Mouse (Mus musculus) MEL (cell line): ENCODE measurements around the gene Thrsp. TPM values are rescaled to one million over a fixed set of nuclear protein-coding genes. Genes with fewer than 3 reads are reported as not detected.

ENCODE experiments used
- DNase-seq: peaks from one replicate; pipeline ENCODE4 v3.0.0; 2011; ENCODE audit warnings: low read depth, low spot score
- H3K27ac ChIP-seq: 2 replicates; pipeline ENCODE4 v1.5.1; 2012; ENCODE audit warnings: low read depth, mild to moderate bottlenecking, control low read depth, low read length, moderate library complexity; ENCODE audit not compliant: control insufficient read depth
- H3K27me3 ChIP-seq, 2 experiments: fragments of 150-350 bp in 1 of 2; sonication (generic) in 1 of 2; 2 replicates each; pipeline ENCODE4 v1.6.1; 2012; ENCODE audit warnings: low read length in 2 of 2, mild to moderate bottlenecking in 2 of 2, improper control_type of control experiment in 1 of 2, moderate library complexity in 1 of 2; ENCODE audit not compliant: insufficient read depth in 2 of 2, control insufficient read depth in 1 of 2
- H3K36me3 ChIP-seq, 2 experiments: 2 replicates each; pipeline ENCODE4 v1.6.1; 2012 to 2014; ENCODE audit warnings: low read length in 2 of 2, improper control_type of control experiment in 1 of 2, inconsistent platforms in 1 of 2, mild to moderate bottlenecking in 1 of 2; ENCODE audit not compliant: insufficient read depth in 2 of 2, control insufficient read depth in 1 of 2
- H3K4me1 ChIP-seq, 2 experiments: fragments of 150-350 bp in 1 of 2; sonication (generic) in 1 of 2; 2 replicates each; pipeline ENCODE4 v1.6.1; 2012; ENCODE audit warnings: low read length in 2 of 2, improper control_type of control experiment in 1 of 2, mild to moderate bottlenecking in 1 of 2; ENCODE audit not compliant: insufficient read depth in 2 of 2, control insufficient read depth in 1 of 2
- H3K4me3 ChIP-seq, 2 experiments: fragments of 150-350 bp in 1 of 2; sonication (generic) in 1 of 2; 2 replicates each; pipeline ENCODE4 v1.5.1; 2012; ENCODE audit warnings: low read depth in 2 of 2, low read length in 2 of 2, mild to moderate bottlenecking in 2 of 2, moderate library complexity in 2 of 2, control low read depth in 1 of 2, improper control_type of control experiment in 1 of 2; ENCODE audit not compliant: control insufficient read depth in 1 of 2, insufficient read depth in 1 of 2
- H3K79me2 ChIP-seq: 2 replicates; pipeline ENCODE4 v1.6.1; 2012; ENCODE audit warnings: mild to moderate bottlenecking, low read length, moderate library complexity; ENCODE audit not compliant: control insufficient read depth, poor library complexity, insufficient read depth
- H3K9ac ChIP-seq: 2 replicates; pipeline ENCODE4 v1.6.1; 2012; ENCODE audit warnings: low read depth, mild to moderate bottlenecking, control low read depth, low read length, moderate library complexity; ENCODE audit not compliant: control insufficient read depth, poor library complexity, severe bottlenecking
- H3K9me3 ChIP-seq: fragments of 150-350 bp; sonication (generic); replicated peaks from 2 replicates; pipeline ENCODE4 v1.6.1; 2012; ENCODE audit warnings: mild to moderate bottlenecking, low read length, improper control_type of control experiment, moderate library complexity; ENCODE audit not compliant: insufficient read depth
- E2F4 ChIP-seq: IDR thresholded peaks from 2 replicates; pipeline ENCODE4 v1.6.1; 2011; ENCODE audit warnings: low read depth, low read length, improper control_type of control experiment, borderline replicate concordance
- ETS1 ChIP-seq: IDR thresholded peaks from 2 replicates; pipeline ENCODE4 v1.6.1; 2012; ENCODE audit warnings: low read depth, mild to moderate bottlenecking, inconsistent platforms, low read length, improper control_type of control experiment, moderate library complexity
- GABPA ChIP-seq: IDR thresholded peaks from 2 replicates; pipeline ENCODE4 v1.6.1; 2012; ENCODE audit warnings: low read depth, mild to moderate bottlenecking, inconsistent platforms, low read length, improper control_type of control experiment, moderate library complexity
- GATA1 ChIP-seq: IDR thresholded peaks from 2 replicates; pipeline ENCODE4 v1.6.1; 2011; ENCODE audit warnings: low read depth, low read length, improper control_type of control experiment
- HCFC1 ChIP-seq: IDR thresholded peaks from 2 replicates; pipeline ENCODE4 v1.6.1; 2012; ENCODE audit warnings: low read depth, mild to moderate bottlenecking, inconsistent platforms, low read length, improper control_type of control experiment, moderate library complexity
- KAT2A ChIP-seq: conservative IDR thresholded peaks from 2 replicates; pipeline ENCODE4 v1.6.1; 2012; ENCODE audit warnings: low read depth, low read length, improper control_type of control experiment, inconsistent platforms
- MYC ChIP-seq: IDR thresholded peaks from 2 replicates; pipeline ENCODE4 v1.6.1; 2011; ENCODE audit warnings: low read depth, mild to moderate bottlenecking, low read length, improper control_type of control experiment, moderate library complexity
- NRF1 ChIP-seq: IDR thresholded peaks from 2 replicates; pipeline ENCODE4 v1.6.1; 2014; ENCODE audit warnings: low read depth, mild to moderate bottlenecking, inconsistent platforms, low read length, improper control_type of control experiment, moderate library complexity; ENCODE audit not compliant: poor library complexity, insufficient read depth, severe bottlenecking
- RAD21 ChIP-seq: IDR thresholded peaks from 2 replicates; pipeline ENCODE4 v1.6.1; 2011; ENCODE audit warnings: mild to moderate bottlenecking, low read depth, low read length, improper control_type of control experiment
- TAL1 ChIP-seq: IDR thresholded peaks from 2 replicates; pipeline ENCODE4 v1.6.1; 2012; ENCODE audit warnings: mild to moderate bottlenecking, inconsistent platforms, low read length, moderate library complexity, mixed read lengths
- USF1 ChIP-seq: IDR thresholded peaks from 2 replicates; pipeline ENCODE4 v1.6.1; 2014; ENCODE audit warnings: low read depth, mild to moderate bottlenecking, inconsistent platforms, low read length, improper control_type of control experiment, moderate library complexity
- ZKSCAN1 ChIP-seq: IDR thresholded peaks from 2 replicates; pipeline ENCODE4 v1.6.1; 2012; ENCODE audit warnings: low read depth, mild to moderate bottlenecking, inconsistent platforms, low read length, improper control_type of control experiment, moderate library complexity
- ZMIZ1 ChIP-seq: IDR thresholded peaks from 2 replicates; pipeline ENCODE4 v1.6.1; 2012; ENCODE audit warnings: low read depth, mild to moderate bottlenecking, inconsistent platforms, low read length, improper control_type of control experiment, moderate library complexity
- ZNF384 ChIP-seq: IDR thresholded peaks from 2 replicates; pipeline ENCODE4 v1.6.1; 2012; ENCODE audit warnings: low read depth, mild to moderate bottlenecking, inconsistent platforms, low read length, improper control_type of control experiment
- polyA plus RNA-seq, 2 experiments: library from polyadenylated mRNA; stranded (reverse) in 1 of 2; unstranded in 1 of 2; fragments of >175 nt in 1 of 2; fragments of >200 nt in 1 of 2; gene quantifications; 2 replicates each; pipeline versions ENCODE4 v1.2.1 to v1.2.4; 2012; ENCODE audit warnings: low replicate concordance in 2 of 2, low read depth in 1 of 2; ENCODE audit not compliant: insufficient read length in 2 of 2, insufficient read depth in 1 of 2, missing spikeins in 1 of 2
- total RNA-seq: library from RNA; depleted of rRNA; stranded (reverse); fragments of 300-350 nt; gene quantifications from 2 replicates; pipeline ENCODE4 v1.2.3, GENCODE M21; 2012; rRNA removed

Thrsp gene
- total and polyA plus RNA-seq, 3 experiments, result 0.06 TPM; not detected in 2

DNA sequence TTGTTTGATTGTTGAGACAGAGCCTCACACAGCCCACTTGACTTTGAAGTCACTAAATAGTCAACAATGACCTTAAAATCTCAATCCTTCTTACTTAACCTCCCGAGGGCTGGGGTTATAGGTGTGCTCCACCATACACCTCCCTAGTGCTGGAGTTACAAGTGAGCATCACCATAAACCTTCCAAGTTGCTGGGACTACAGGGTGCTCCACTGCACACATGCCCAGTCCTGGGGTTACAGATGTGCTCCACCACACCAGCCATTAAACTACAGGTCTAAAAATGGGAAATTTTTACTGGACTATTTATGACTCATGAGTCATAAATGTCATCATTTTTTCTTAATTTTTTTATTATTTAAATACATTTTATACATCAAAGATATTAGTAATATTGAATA lies 51.6 kb downstream of the Thrsp start:
- no peak overlapping the region for H3K4me3 ChIP-seq
- peaks cover 0 to 2% of the 10 kb centered on the region in 2 experiments; a peak in 2 of 4 replicates for H3K4me1 ChIP-seq
- H3K27ac ChIP-seq, result no peak overlapping the region
- DNase-seq, result no peak
- no peaks in the 10 kb centered on the region; the same call in 1 of the 2 replicates for H3K79me2 ChIP-seq
- H3K9ac ChIP-seq, result no peak overlapping the region
- no peaks in the 10 kb centered on the region for H3K36me3 ChIP-seq
- H3K27me3 ChIP-seq, result no peaks in the 10 kb centered on the region
- TF ChIP-seq NRF1, result no peak
- no peak for TF ChIP-seq TAL1
- TF ChIP-seq ZMIZ1, result no peak
- TF ChIP-seq ETS1, result no peak
- TF ChIP-seq E2F4, result no peak
- TF ChIP-seq RAD21, result no peak
- no peak for TF ChIP-seq HCFC1
- TF ChIP-seq GABPA, result no peak
- no peak for TF ChIP-seq KAT2A
- TF ChIP-seq GATA1, result no peak
- no peak for TF ChIP-seq ZKSCAN1
- TF ChIP-seq ZNF384, result no peak
- TF ChIP-seq USF1, result no peak
- no peak for TF ChIP-seq MYC
- TF ChIP-seq, all 39 proteins: peak for 0
- no peaks in the 10 kb centered on the region for H3K9me3 ChIP-seq

Other genes with a start within 250 kb of the Thrsp start
- 0.49 and 0.58 TPM in 2 replicates for gene Usp35, start 85.7 kb downstream of the Thrsp start, total RNA-seq
- 1 to 10 TPM in 1 of 2 experiments, not detected in 1; 2.2 TPM for gene Usp35, start 85.7 kb downstream of the Thrsp start, polyA plus RNA-seq
- gene Kctd21, start 85.4 kb downstream of the Thrsp start, total RNA-seq, result 0.23 and 0.36 TPM in 2 replicates
- 1 to 10 TPM in 1 of 2 experiments, not detected in 1; 1.2 TPM for gene Kctd21, start 85.4 kb downstream of the Thrsp start, polyA plus RNA-seq
- 8.9 and 9.1 TPM in 2 replicates for gene Alg8, start 46.1 kb downstream of the Thrsp start, total RNA-seq
- 10 to 100 TPM in 1 of 2 experiments, not detected in 1; 29.0 TPM for gene Alg8, start 46.1 kb downstream of the Thrsp start, polyA plus RNA-seq
- gene Ndufc2, start 17.7 kb downstream of the Thrsp start, total RNA-seq, result 250 and 280 TPM in 2 replicates
- 100 to 1,000 TPM in 1 of 2 experiments, not detected in 1; 242 TPM for gene Ndufc2, start 17.7 kb downstream of the Thrsp start, polyA plus RNA-seq
- gene Kctd14, start 33.6 kb upstream of the Thrsp start, total RNA-seq, result 0.56 and 0.58 TPM in 2 replicates
- gene Kctd14, start 33.6 kb upstream of the Thrsp start, polyA plus RNA-seq, result under 1 TPM in 1 of 2 experiments, not detected in 1; 0.77 TPM
- gene Ints4, start 63.2 kb upstream of the Thrsp start, total RNA-seq, result 52.9 and 53.7 TPM in 2 replicates
- gene Ints4, start 63.2 kb upstream of the Thrsp start, polyA plus RNA-seq, result 10 to 100 TPM in 1 of 2 experiments, not detected in 1; 73.9 TPM
- 12.4 and 20.2 TPM in 2 replicates for gene Aamdc, start 161.8 kb upstream of the Thrsp start, total RNA-seq
- gene Aamdc, start 161.8 kb upstream of the Thrsp start, polyA plus RNA-seq, result 10 to 100 TPM in 1 of 2 experiments, not detected in 1; 16.6 TPM
- gene Rsf1, start 162.2 kb upstream of the Thrsp start, total RNA-seq, result 11.4 and 12.7 TPM in 2 replicates
- gene Rsf1, start 162.2 kb upstream of the Thrsp start, polyA plus RNA-seq, result 10 to 100 TPM in 1 of 2 experiments, not detected in 1; 17.4 TPM